Mouse (Mus musculus) embryonic stem cell, embryonic (primary cell): ENCODE measurements around the gene Bpnt1.

Source experiments
- CTCF ChIA-PET, 4 experiments: fragments of 300-600 bp in 2 of 4; fragments of 350-600 bp in 2 of 4; sonication (Branson Sonifier 250); formaldehyde crosslinking; loops; one replicate each; lab custom pipeline; 2022; ENCODE audit warnings: inconsistent platforms in 2 of 4; lab: Charles Lee
- POLR2A ChIA-PET, 4 experiments: fragments of 300-600 bp in 2 of 4; fragments of 350-600 bp in 2 of 4; sonication (Branson Sonifier 250); formaldehyde crosslinking; loops; one replicate each; lab custom pipeline; 2022; ENCODE audit warnings: antibody characterized with exemption in 4 of 4, inconsistent platforms in 1 of 4; lab: Charles Lee

The Bpnt1 gene

GRCm38 (mm10) chr1:185331983-185332430, at the start of gene Bpnt1:
Bpnt1 (plus strand) TSS chr1:185332149.
- CTCF ChIA-PET = interaction anchor here in 2 of 4 experiments (0.6 to 1.5 kb wide), 5 partner anchors 14 to 507 kb away, joined by 3 to 5 read pairs (median 3); no protein-coding TSS in a partner anchor
- POLR2A ChIA-PET = interaction anchor here in 3 of 4 experiments (0.6 to 4.6 kb wide), 22 partner anchors 7 to 505 kb away, joined by 3 to 29 read pairs (median 4); partner anchors contain the start of gene Eprs (in 1 of the 3)

DNA sequence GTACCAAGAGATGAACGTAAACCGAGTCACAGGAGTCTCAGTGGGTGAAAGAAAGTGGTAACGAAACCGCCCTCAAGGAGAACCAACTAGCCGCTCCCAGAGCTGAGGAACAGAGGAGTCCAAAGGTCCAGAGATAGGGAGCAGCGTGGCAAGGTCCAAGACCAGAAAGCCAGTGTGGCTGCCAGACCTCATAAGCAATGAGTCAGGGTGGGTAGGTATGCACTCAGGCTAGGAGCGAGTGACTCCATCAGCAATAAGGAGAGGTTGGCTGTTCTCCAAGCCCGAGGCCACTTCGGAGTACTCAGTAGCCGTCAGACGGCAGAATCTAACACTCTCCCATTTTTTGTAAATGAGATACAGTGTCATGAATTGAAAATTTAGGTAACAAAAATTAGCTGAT, 49.1 kb upstream of the Bpnt1 start:
- ChIA-PET CTCF (interaction anchor here in 1 of 4 experiments (0.6 kb wide), 1 partner anchor 378 kb away, joined by 4 read pairs; no protein-coding TSS in a partner anchor), POLR2A (interaction anchor here in 3 of 4 experiments (0.6 to 2.6 kb wide), 7 partner anchors 8 to 506 kb away, joined by 3 to 8 read pairs (median 5); partner anchors contain the start of genes Iars2 (in 1 of the 3) and Rab3gap2 (in 1 of the 3))

DNA sequence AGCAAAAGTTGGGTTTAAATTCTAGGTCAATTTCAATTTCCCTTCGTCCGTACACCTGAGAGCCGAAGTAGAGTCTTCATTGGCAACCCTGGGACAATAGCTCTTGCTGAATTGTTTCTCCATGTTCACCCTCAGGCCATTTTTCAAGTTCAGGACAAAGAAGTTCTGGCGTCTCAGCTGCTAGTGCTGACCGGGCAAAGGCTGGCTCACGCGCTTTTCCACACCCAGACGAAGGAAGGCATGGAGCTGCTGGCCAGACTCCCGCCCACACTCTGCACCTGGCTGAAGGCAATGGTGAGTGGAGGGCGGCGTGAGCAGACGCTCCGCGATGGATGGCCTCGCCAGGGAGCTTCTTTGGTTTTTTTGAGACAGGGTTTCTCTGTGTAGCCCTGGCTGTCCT, 48.7 kb upstream of the Bpnt1 start:
- CTCF ChIA-PET = no interaction called here
- POLR2A ChIA-PET = interaction anchor here in 3 of 4 experiments (0.6 to 2.6 kb wide), 7 partner anchors 8 to 507 kb away, joined by 3 to 8 read pairs (median 5); partner anchors contain the start of genes Iars2 (in 1 of the 3) and Rab3gap2 (in 1 of the 3)

GRCm38 (mm10) chr1:185284740-185285139, 47.2 kb upstream of the Bpnt1 start:
- CTCF ChIA-PET = interaction anchor here in 1 of 4 experiments (0.7 kb wide), 1 partner anchor 1147 kb away, joined by 6 read pairs; no protein-coding TSS in a partner anchor
- POLR2A ChIA-PET = interaction anchor here in 1 of 4 experiments (0.5 to 1.2 kb wide), 2 partner anchors 8 to 82 kb away, joined by 3 read pairs; no protein-coding TSS in a partner anchor

GRCm38 (mm10) chr1:185285171-185285570, 46.8 kb upstream of the Bpnt1 start:
- POLR2A ChIA-PET = interaction anchor here in 1 of 4 experiments (1.2 kb wide), 1 partner anchor 82 kb away, joined by 3 read pairs; no protein-coding TSS in a partner anchor

GRCm38 (mm10) chr1:185287066-185287465, 44.9 kb upstream of the Bpnt1 start:
- CTCF ChIA-PET = no interaction called here
- POLR2A ChIA-PET = interaction anchor here in 1 of 4 experiments (0.5 to 1.5 kb wide), 4 partner anchors 7 to 70 kb away, joined by 3 to 6 read pairs (median 4); no protein-coding TSS in a partner anchor

More at GRCm38 (mm10) chr1:185285171-185285570, 46.8 kb upstream of the Bpnt1 start:
- CTCF ChIA-PET = interaction anchor here in 1 of 4 experiments (0.7 kb wide), 1 partner anchor 1147 kb away, joined by 6 read pairs; no protein-coding TSS in a partner anchor

DNA sequence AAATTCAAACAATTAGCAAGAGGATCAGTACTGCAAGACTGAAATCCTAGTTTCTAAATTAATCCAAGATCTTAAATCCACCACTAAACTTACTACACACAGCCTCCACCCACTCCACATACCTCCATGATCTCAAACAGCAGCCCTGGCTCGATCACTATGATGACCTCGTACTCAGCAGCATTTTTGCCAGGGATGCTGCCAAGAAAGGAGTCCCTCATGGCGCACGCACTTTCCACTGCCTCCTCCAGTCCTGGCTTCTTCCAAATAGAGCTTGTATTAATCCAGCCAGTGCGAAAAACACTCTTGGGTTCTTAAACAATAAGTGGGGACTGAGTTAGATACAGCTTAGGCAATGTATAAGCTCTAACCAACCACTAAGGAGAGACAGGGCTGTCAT, 42.7 kb upstream of the Bpnt1 start:
- ChIA-PET CTCF (no interaction called here), POLR2A (interaction anchor here in 2 of 4 experiments (0.8 to 1.2 kb wide), 4 partner anchors 10 to 80 kb away, joined by 3 read pairs; no protein-coding TSS in a partner anchor)

DNA sequence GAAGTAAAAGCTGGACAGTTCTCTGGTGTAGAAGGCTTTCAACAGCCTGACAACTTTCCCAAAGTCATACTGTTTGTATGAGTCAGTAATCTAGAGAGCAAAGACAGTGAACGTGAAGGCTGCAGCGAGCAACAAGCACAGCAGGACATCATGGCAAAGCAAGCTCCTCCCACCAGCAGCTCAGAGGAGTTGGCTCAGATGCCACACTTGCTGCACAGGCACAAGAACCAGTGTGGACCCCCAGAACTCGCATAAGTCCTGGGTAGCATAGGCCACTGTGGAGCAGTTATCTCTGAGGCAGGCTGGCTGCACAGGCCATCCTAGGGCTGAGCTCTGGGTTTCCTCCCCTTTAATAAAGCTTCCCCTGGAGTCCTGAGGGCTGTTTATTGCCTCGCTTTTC, 40.6 kb upstream of the Bpnt1 start:
- POLR2A ChIA-PET = interaction anchor here in 2 of 4 experiments (0.8 to 3.6 kb wide), 11 partner anchors 9 to 83 kb away, joined by 3 to 15 read pairs (median 3); partner anchors contain the start of genes Iars2 (in 2 of the 2) and Eprs (in 1 of the 2)
- CTCF ChIA-PET = interaction anchor here in 1 of 4 experiments (1.5 kb wide), 1 partner anchor 438 kb away, joined by 3 read pairs; no protein-coding TSS in a partner anchor

DNA sequence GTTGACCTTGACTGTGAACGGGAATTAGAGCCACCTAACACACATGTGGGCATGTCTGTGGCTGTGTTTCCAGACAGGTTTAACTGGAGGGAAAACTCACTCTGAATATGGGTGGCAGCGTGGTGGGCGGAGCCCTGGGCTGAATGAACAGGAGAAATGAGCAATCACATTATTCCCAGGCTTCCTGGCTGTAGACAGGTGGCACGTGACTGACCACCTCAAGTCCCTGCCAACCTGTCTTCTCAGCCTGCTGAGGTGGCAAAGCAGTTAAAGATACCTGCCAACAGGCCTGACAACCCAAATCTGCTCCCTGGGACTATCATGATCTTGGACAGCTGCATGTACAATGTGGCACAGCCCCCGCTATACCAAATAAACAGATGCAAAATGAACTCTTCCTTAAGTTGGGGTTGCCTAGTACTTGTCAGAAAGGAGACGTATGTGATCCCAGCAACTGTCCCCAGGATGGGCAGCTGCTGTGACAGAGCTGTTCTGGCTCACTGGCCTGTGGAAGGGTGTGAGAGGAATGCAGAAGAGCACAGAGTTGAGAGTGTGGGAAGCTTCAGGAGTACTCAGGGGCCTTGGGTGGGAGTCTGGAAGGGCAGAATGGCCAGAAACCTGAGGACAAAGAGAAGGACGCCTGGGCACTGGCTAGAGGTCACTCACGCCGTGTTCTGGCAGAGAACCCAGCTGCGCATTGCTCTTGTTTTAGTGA, 39.1 kb upstream of the Bpnt1 start:
- ChIA-PET POLR2A (interaction anchor here in 3 of 4 experiments (0.6 to 3.6 kb wide), 11 partner anchors 8 to 406 kb away, joined by 3 to 15 read pairs (median 3); partner anchors contain the start of genes Bpnt1 (in 1 of the 3) and Iars2 (in 1 of the 3)), CTCF (interaction anchor here in 1 of 4 experiments (1.0 kb wide), 1 partner anchor 52 kb away, joined by 3 read pairs; no protein-coding TSS in a partner anchor)

DNA sequence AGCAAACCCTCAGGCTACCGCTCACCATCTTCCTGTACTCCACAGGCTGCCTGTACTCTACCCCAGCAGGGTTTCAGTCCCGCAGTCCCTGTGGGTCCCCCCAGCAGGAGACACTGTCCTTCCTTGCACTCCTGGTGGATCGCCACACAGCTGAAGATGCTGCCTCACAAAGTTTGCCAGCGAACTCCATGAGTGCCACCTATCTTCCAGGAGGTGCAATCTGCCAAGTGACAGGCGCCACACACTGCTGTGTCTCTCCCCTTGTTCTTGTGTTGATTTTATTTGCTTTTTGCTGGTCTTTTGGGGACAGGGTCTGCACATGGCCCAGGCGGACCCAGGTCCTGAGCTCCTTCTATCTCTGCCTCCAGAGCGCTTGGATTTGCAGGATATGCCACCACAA, 35.1 kb upstream of the Bpnt1 start:
- ChIA-PET CTCF (no interaction called here), POLR2A (interaction anchor here in 1 of 4 experiments (1.3 kb wide), 1 partner anchor 10 kb away, joined by 3 read pairs; no protein-coding TSS in a partner anchor)

- ChIA-PET CTCF (interaction anchor here in 1 of 4 experiments (1.0 kb wide), 1 partner anchor 19 kb away, joined by 4 read pairs; no protein-coding TSS in a partner anchor), POLR2A (interaction anchor here in 2 of 4 experiments (0.6 to 4.2 kb wide), 9 partner anchors 8 to 169 kb away, joined by 3 to 17 read pairs (median 5); partner anchors contain the start of genes Iars2 (in 2 of the 2) and Bpnt1 (in 1 of the 2))
Measured at GRCm38 (mm10) chr1:185298496-185298895, 33.5 kb upstream of the Bpnt1 start.

DNA sequence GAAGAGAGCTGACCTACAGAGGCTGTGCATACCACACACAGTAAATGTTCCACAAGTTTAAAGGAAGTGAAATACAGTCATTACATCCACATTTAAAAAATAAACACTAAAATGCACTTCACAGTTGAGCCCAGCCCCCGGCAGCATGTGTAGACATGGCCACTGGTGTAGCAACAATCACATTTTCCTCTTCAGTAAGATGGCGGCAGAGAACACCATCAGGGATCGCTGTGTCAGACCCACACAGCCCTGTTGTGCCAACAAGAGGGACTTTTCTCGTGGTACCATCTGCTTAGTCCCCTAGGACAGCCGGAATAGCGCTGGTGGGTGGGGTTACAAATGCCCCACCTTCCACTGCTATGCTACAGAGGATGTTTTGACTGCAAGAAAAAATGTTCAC, 29.1 kb upstream of the Bpnt1 start:
- CTCF ChIA-PET = no interaction called here
- POLR2A ChIA-PET = interaction anchor here in 3 of 4 experiments (1.2 to 1.7 kb wide), 4 partner anchors 11 to 26 kb away, joined by 3 read pairs; partner anchors contain the start of gene Iars2 (in 1 of the 3)

- ChIA-PET CTCF (no interaction called here), POLR2A (interaction anchor here in 3 of 4 experiments (0.6 to 3.2 kb wide), 6 partner anchors 7 to 37 kb away, joined by 3 to 17 read pairs (median 6); partner anchors contain the start of gene Iars2 (in 1 of the 3))
Measured at GRCm38 (mm10) chr1:185306836-185307235, 25.1 kb upstream of the Bpnt1 start.

DNA sequence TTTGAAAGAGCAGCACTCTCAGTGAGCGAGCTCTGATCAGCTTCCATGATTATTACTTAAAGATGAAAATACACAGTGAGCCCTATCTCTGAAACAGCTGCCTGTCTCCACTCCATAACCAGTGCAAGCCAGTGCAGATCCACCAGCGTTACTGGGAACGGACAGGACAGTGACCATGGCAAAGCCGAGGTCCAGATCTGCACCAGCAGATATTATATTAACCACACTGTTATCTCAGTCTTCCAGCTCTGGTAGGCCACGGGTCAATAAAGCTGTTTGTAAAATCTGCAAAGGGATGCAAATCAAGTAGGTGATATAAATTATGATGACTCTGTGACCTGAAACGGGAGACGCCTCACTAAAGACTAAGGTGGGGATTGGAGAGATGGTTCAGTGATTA, 24.3 kb upstream of the Bpnt1 start:
- POLR2A ChIA-PET = interaction anchor here in 2 of 4 experiments (0.7 to 3.2 kb wide), 4 partner anchors 8 to 22 kb away, joined by 3 to 17 read pairs (median 5); partner anchors contain the start of gene Iars2 (in 2 of the 2)
- CTCF ChIA-PET = interaction anchor here in 1 of 4 experiments (0.5 to 0.6 kb wide), 2 partner anchors 77 to 94 kb away, joined by 3 read pairs; no protein-coding TSS in a partner anchor

DNA sequence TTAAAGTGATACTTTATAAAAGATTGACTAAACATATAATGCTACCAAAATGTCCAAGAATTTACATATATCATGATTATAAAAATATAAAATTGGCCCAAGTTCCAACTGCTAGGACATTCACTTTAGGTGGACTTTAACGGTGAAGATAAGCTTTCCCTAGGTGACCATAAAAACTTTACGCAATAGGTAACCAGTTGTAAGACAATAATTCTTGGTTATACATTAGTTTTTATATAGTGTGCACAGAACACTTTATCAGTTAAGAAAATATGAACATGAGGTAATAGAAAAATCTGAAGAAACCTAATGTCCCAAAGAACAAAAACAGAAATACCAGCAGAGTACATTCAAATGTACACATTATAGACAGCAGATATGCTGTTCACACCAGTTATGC, 23.6 kb upstream of the Bpnt1 start:
- CTCF ChIA-PET = interaction anchor here in 1 of 4 experiments (0.6 kb wide), 1 partner anchor 95 kb away, joined by 3 read pairs; no protein-coding TSS in a partner anchor
- POLR2A ChIA-PET = interaction anchor here in 2 of 4 experiments (0.7 to 3.2 kb wide), 3 partner anchors 9 to 21 kb away, joined by 3 to 17 read pairs (median 4); partner anchors contain the start of gene Iars2 (in 1 of the 2)

GRCm38 (mm10) chr1:185308908-185309307, 23.0 kb upstream of the Bpnt1 start:
- POLR2A ChIA-PET = interaction anchor here in 2 of 4 experiments (1.6 to 3.2 kb wide), 2 partner anchors 9 to 16 kb away, joined by 4 to 17 read pairs; no protein-coding TSS in a partner anchor
- CTCF ChIA-PET = no interaction called here

DNA sequence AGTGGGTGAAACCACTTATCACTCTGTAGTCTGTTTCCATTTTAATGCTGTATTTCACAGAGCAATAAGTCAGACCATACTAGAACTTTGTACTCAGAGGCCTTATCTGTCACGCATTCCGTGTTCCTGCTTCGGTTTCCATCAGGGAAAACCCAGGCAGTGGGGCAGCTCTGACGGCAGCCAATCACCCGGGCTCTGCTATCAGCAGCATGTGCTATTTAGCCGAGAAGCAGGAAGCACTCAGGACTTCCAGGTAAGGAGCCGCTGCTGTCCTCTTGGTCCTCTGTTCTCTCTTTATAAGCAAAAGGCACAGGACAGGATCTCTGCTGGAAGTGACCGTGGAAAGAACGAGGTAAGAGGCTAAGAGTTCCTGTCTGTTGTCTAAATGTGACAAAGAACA, 20.0 kb upstream of the Bpnt1 start:
- POLR2A ChIA-PET = interaction anchor here in 2 of 4 experiments (0.8 to 2.4 kb wide), 8 partner anchors 10 to 37 kb away, joined by 3 to 9 read pairs (median 4); partner anchors contain the start of gene Iars2 (in 2 of the 2)

More for the DNA sequence above, 20.0 kb upstream of the Bpnt1 start:
- CTCF ChIA-PET = interaction anchor here in 2 of 4 experiments (0.6 to 0.7 kb wide), 2 partner anchors 125 to 412 kb away, joined by 3 read pairs; no protein-coding TSS in a partner anchor
